Mouse (Mus musculus) liver, embryonic 11.5 days (tissue): ENCODE data around the gene Jmjd4. TPM values are rescaled to one million over a fixed set of nuclear protein-coding genes. Genes with fewer than 3 reads are reported as not detected.

Experiments used
- ATAC-seq: fragments of 200-750 bp; cut with Nextera tagmentation; replicated peaks from 2 replicates; pipeline ENCODE4 v1.8.0; 2017; ENCODE audit warnings: moderate number of reproducible peaks, mild to moderate bottlenecking, moderate TSS enrichment, moderate library complexity; ENCODE audit not compliant: low FRiP score
- DNase-seq: peaks from one replicate; pipeline ENCODE4 v3.0.0-alpha.2; 2017; ENCODE audit warnings: low spot score
- H3K27ac ChIP-seq: fragments of 300-500 bp; sonication (generic); 2 replicates; pipeline ENCODE4 v1.5.1; 2014; ENCODE audit warnings: mild to moderate bottlenecking, low read depth, low read length, control low read depth
- H3K27me3 ChIP-seq: fragments of 300-500 bp; sonication (generic); replicated peaks from 2 replicates; pipeline ENCODE4 v1.6.1; 2014; ENCODE audit warnings: low read length, mixed read lengths; ENCODE audit not compliant: control insufficient read depth, insufficient read depth
- H3K36me3 ChIP-seq: fragments of 300-500 bp; sonication (generic); 2 replicates; pipeline ENCODE4 v1.6.1; 2014; ENCODE audit warnings: mild to moderate bottlenecking, low read length, moderate library complexity, mixed read lengths; ENCODE audit not compliant: control insufficient read depth, insufficient read depth
- H3K4me1 ChIP-seq: fragments of 300-500 bp; sonication (generic); replicated peaks from 2 replicates; pipeline ENCODE4 v1.6.1; 2014; ENCODE audit warnings: low read length, mixed read lengths; ENCODE audit not compliant: control insufficient read depth, insufficient read depth
- H3K4me2 ChIP-seq: fragments of 300-500 bp; sonication (generic); 2 replicates; pipeline ENCODE4 v1.6.1; 2014; ENCODE audit warnings: mild to moderate bottlenecking, control low read depth, moderate library complexity
- H3K4me3 ChIP-seq: fragments of 300-500 bp; sonication (generic); 2 replicates; pipeline ENCODE4 v1.5.1; 2014; ENCODE audit warnings: low read depth, low read length, control low read depth
- H3K9ac ChIP-seq: fragments of 300-500 bp; sonication (generic); 2 replicates; pipeline ENCODE4 v1.6.1; 2014; ENCODE audit warnings: low read depth, low read length, control low read depth
- H3K9me3 ChIP-seq: fragments of 300-500 bp; sonication (generic); 2 replicates; pipeline ENCODE4 v1.6.1; 2016; ENCODE audit warnings: low read length, inconsistent platforms, mixed read lengths; ENCODE audit not compliant: control insufficient read depth
- WGBS: fragments of 180-500 bp; shearing (Covaris S2); extraction: QIAGEN DNeasy Blood & Tissue Kit; methylation state at CpG from one replicate; pipeline ENCODE4 v1.1.7; 2014; 5-methylcytosine and 5-hydroxymethylcytosine counted together
- polyA plus RNA-seq: library from polyadenylated mRNA; unstranded; fragments of >200 nt; fragmentation: Nextera tagmentation; extraction: Ambion mirVana; gene quantifications from 2 replicates; pipeline ENCODE4 v1.2.1, GENCODE M21; 2014

The Jmjd4 gene
- polyA plus RNA-seq, 1 experiment from 2014 or later = 12.7 TPM

GRCm38 (mm10) chr11:59450230-59450771 lies 456 bp downstream of the Jmjd4 start:
- ATAC-seq (peak; percentile 69), DNase-seq (no peak)

GRCm38 (mm10) chr11:59451086-59451485 lies 1.2 kb downstream of the Jmjd4 start, which contains the start of gene Snap47:
Gene Snap47, minus strand, starts transcription at chr11:59451186.
- Histone ChIP-seq H3K9ac (peak within 1 kb of the TSS; percentile 92), H3K9me3 (no peaks in the 10 kb centered on the region), H3K36me3 (peaks cover 25% of the 10 kb centered on the region), H3K27me3 (no peaks in the 10 kb centered on the region), H3K4me2 (peak within 1 kb of the TSS; percentile 96), H3K4me3 (peak within 1 kb of the TSS; percentile 92), H3K27ac (peak within 1 kb of the TSS; percentile 71), H3K4me1 (peaks cover 17% of the 10 kb centered on the region)
- ATAC-seq (no peak), DNase-seq (no peak)
- 72% methylated on average over 4 of the region's 4 CpGs for whole genome bisulfite sequencing

More at GRCm38 (mm10) chr11:59450230-59450771, 456 bp downstream of the Jmjd4 start:
- WGBS = under 1% methylated on average over 38 of the region's 38 CpGs
- Histone ChIP-seq H3K4me2 (peak overlapping the region; percentile 96), H3K9ac (peak overlapping the region; percentile 92), H3K27me3 (no peaks in the 10 kb centered on the region), H3K4me3 (peak overlapping the region; percentile 92), H3K4me1 (peaks cover 17% of the 10 kb centered on the region), H3K9me3 (no peaks in the 10 kb centered on the region), H3K36me3 (peaks cover 22% of the 10 kb centered on the region), H3K27ac (peak overlapping the region; percentile 71)

- DNase-seq = no peak
- Histone ChIP-seq H3K27me3 (no peaks in the 10 kb centered on the region), H3K9ac (no peak overlapping the region), H3K36me3 (peaks cover 30% of the 10 kb centered on the region), H3K4me2 (no peak overlapping the region), H3K4me3 (no peak overlapping the region), H3K27ac (no peak overlapping the region), H3K9me3 (no peaks in the 10 kb centered on the region), H3K4me1 (peaks cover under 1% of the 10 kb centered on the region; the same call in 1 of the 2 replicates)
- 81% methylated on average over 2 of the region's 2 CpGs for WGBS
- ATAC-seq = no peak
Observed at GRCm38 (mm10) chr11:59456346-59456745, 6.5 kb downstream of the Jmjd4 start.

GRCm38 (mm10) chr11:59456891-59457290 lies 7.0 kb downstream of the Jmjd4 start:
- H3K36me3 ChIP-seq = peaks cover 32% of the 10 kb centered on the region
- H3K4me1 ChIP-seq = no peaks in the 10 kb centered on the region
- H3K27ac ChIP-seq = no peak overlapping the region
- ATAC-seq (no peak), DNase-seq (no peak)
- 83% methylated on average over 2 of the region's 2 CpGs for WGBS
- H3K27me3 ChIP-seq = no peaks in the 10 kb centered on the region
- H3K4me3 ChIP-seq = no peak overlapping the region
- H3K9me3 ChIP-seq = no peaks in the 10 kb centered on the region
- H3K4me2 ChIP-seq = no peak overlapping the region
- H3K9ac ChIP-seq = no peak overlapping the region

GRCm38 (mm10) chr11:59458973-59459372 lies 9.1 kb downstream of the Jmjd4 start:
- Histone ChIP-seq H3K4me1 (no peaks in the 10 kb centered on the region), H3K9ac (no peak overlapping the region), H3K4me2 (no peak overlapping the region), H3K27me3 (no peaks in the 10 kb centered on the region), H3K4me3 (no peak overlapping the region), H3K36me3 (peaks cover 40% of the 10 kb centered on the region), H3K9me3 (peaks cover 12% of the 10 kb centered on the region), H3K27ac (no peak overlapping the region)
- ATAC-seq = no peak
- DNase-seq = no peak
- 35% methylated on average over 5 of the region's 5 CpGs for WGBS

- no peak overlapping the region for H3K4me2 ChIP-seq
- H3K27me3 ChIP-seq = no peaks in the 10 kb centered on the region
- H3K9me3 ChIP-seq = peaks cover 15% of the 10 kb centered on the region
- ATAC-seq = no peak
- H3K4me1 ChIP-seq = no peaks in the 10 kb centered on the region
- no peak overlapping the region for H3K27ac ChIP-seq
- H3K9ac ChIP-seq = no peak overlapping the region
- DNase-seq = no peak
- H3K36me3 ChIP-seq = peaks cover 27% of the 10 kb centered on the region
- 91% methylated on average over 2 of the region's 2 CpGs for WGBS
- H3K4me3 ChIP-seq = no peak overlapping the region
Observed at GRCm38 (mm10) chr11:59460459-59460858, 10.6 kb downstream of the Jmjd4 start.

- peak; percentile 33 for DNase-seq
Observed at GRCm38 (mm10) chr11:59471413-59472325, 21.8 kb downstream of the Jmjd4 start.

GRCm38 (mm10) chr11:59472326-59472677 lies 22.5 kb downstream of the Jmjd4 start, which contains the start of gene Zfp867:
Gene Zfp867, minus strand, starts transcription at chr11:59472474.
- peak; percentile 85 for DNase-seq
- H3K27me3 ChIP-seq = peaks cover 2% of the 10 kb centered on the region; the same call in 1 of the 2 replicates
- peak within 1 kb of the TSS; percentile 97 for H3K4me2 ChIP-seq
- WGBS = under 1% methylated on average over 19 of the region's 19 CpGs
- H3K4me3 ChIP-seq = peak within 1 kb of the TSS; percentile 83
- H3K9me3 ChIP-seq = no peaks in the 10 kb centered on the region
- peak within 1 kb of the TSS; percentile 88 for H3K9ac ChIP-seq
- H3K4me1 ChIP-seq = peaks cover 4% of the 10 kb centered on the region; the same call in 1 of the 2 replicates
- ATAC-seq = peak; percentile 71
- H3K36me3 ChIP-seq = no peaks in the 10 kb centered on the region
- peak within 1 kb of the TSS; percentile 52; the same call in 1 of the 2 replicates for H3K27ac ChIP-seq

More at GRCm38 (mm10) chr11:59471413-59472325, 21.8 kb downstream of the Jmjd4 start:
- Histone ChIP-seq H3K4me1 (peaks cover 4% of the 10 kb centered on the region; the same call in 1 of the 2 replicates), H3K27me3 (peaks cover 2% of the 10 kb centered on the region; the same call in 1 of the 2 replicates), H3K4me2 (peak overlapping the region; percentile 97), H3K36me3 (no peaks in the 10 kb centered on the region), H3K27ac (peak overlapping the region; percentile 52; the same call in 1 of the 2 replicates), H3K9ac (peak overlapping the region; percentile 88), H3K4me3 (peak overlapping the region; percentile 83), H3K9me3 (no peaks in the 10 kb centered on the region)
- peak; percentile 57 for ATAC-seq
- WGBS = 8% methylated on average over 37 of the region's 37 CpGs
